Mouse (Mus musculus) left cerebral cortex, postnatal 36 days (tissue): ENCODE results near the gene Mdk. TPM values are rescaled to one million over a fixed set of nuclear protein-coding genes. Genes with fewer than 3 reads are reported as not detected.
A peak's percentile ranks its signal among the peaks of the same experiment; 100 is the strongest.

Source experiments
- DNase-seq, 2 experiments: peaks; one replicate each; pipeline ENCODE4 v3.0.0; 2021 to 2022; ENCODE audit warnings: low spot score in 2 of 2, mixed read lengths in 1 of 2
- intact Hi-C: fragments of 180-260 bp; cut with DNase I; formaldehyde crosslinking; loops from one replicate; pipeline ENCODE4 v1.15.1; 2025
- total RNA-seq, 2 experiments: library from RNA; stranded (reverse); gene quantifications; 2 replicates each; pipeline ENCODE4 v1.2.3; 2021

The Mdk gene
- total RNA-seq = 10 to 100 TPM; 15.6 to 23.5 TPM

DNA sequence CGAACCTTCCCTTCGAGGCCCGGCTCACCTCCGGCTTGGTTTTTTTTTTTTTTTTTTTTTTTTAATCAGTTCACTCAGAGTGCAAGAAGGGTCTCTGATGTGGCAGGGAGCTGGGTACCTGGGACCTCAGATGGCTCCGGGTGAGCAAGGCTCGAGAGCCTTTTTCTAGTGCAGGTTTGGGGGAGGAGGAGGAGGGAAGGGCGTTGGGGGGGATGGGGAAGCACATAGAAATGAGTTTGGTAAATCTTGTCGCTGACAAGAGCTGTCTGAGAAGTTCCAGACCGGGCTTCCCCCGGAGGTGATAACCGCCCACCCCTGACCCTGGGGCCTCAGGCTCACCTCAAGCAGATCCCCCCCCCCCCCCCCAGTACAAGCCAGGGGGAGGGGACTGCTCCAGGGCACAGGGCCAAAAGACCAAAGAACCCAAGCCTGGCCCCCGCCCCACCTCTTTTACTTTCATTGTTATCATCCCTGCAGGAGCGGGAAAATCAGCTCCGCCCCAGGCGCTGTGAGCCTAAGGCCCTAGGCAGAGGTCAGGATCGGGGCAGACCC lies at the start of gene Mdk:
Gene Mdk (minus strand): TSS at position 138 of the 552 bp plus-strand sequence.
- DNase-seq = no peak
- intact Hi-C loops = no loop called here

- no peak for DNase-seq
- intact Hi-C loops = loop anchor here (10.0 kb wide), 1 partner anchor 454 kb away; the partner anchor contains the start of gene Cry2
Observed at GRCm38 (mm10) chr2:91980830-91981229, 48.7 kb upstream of the Mdk start.

- no peak for DNase-seq
- intact Hi-C loops = loop anchor here (10.0 kb wide), 1 partner anchor 455 kb away; the partner anchor contains the start of gene Cry2
Observed at GRCm38 (mm10) chr2:91980245-91980644, 48.1 kb upstream of the Mdk start.

DNA sequence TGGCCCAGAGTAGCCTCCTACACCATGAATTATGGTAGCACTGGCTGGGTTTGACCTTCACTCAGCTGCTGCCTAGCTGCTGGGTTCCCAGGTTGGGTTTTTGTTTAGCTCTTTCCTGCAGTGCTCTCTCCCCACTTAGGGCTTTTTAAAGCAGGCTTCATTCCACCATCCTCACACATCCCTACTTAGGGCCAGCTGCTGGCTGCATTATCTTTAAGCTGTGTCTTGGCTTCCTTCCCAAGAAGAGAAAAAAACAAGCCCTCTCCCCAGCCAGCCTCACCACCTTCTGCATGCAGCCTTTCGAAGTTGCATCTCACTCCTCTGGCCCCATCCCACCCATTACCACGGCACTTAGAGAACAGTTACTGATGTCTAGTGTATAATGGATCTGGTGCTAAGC lies 46.5 kb upstream of the Mdk start:
- intact Hi-C loops = loop anchor here (5.0 kb wide), 1 partner anchor 36 kb away; no protein-coding TSS in a partner anchor
- no peak for DNase-seq

DNA sequence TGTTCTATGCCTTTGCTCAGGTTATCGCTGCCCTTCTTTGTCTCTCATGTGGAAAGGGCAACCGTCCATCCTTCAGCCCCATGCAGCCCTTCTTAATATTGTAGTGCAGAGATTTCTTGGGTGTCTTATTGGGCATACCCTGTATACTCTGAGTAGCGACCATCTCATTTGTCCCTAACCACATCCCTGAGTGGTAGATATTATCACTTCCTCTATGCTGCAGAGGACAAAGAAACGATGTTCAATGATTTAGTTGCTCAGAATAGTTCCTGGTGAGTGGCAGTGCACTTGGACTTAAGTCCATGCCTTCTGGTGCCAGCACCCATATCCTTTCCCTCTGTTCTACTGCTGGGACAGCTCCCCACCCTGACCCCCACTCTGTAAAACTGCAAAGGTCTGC lies 45.9 kb upstream of the Mdk start:
- no peak for DNase-seq
- intact Hi-C loops = loop anchor here (5.0 kb wide), 1 partner anchor 36 kb away; no protein-coding TSS in a partner anchor

DNA sequence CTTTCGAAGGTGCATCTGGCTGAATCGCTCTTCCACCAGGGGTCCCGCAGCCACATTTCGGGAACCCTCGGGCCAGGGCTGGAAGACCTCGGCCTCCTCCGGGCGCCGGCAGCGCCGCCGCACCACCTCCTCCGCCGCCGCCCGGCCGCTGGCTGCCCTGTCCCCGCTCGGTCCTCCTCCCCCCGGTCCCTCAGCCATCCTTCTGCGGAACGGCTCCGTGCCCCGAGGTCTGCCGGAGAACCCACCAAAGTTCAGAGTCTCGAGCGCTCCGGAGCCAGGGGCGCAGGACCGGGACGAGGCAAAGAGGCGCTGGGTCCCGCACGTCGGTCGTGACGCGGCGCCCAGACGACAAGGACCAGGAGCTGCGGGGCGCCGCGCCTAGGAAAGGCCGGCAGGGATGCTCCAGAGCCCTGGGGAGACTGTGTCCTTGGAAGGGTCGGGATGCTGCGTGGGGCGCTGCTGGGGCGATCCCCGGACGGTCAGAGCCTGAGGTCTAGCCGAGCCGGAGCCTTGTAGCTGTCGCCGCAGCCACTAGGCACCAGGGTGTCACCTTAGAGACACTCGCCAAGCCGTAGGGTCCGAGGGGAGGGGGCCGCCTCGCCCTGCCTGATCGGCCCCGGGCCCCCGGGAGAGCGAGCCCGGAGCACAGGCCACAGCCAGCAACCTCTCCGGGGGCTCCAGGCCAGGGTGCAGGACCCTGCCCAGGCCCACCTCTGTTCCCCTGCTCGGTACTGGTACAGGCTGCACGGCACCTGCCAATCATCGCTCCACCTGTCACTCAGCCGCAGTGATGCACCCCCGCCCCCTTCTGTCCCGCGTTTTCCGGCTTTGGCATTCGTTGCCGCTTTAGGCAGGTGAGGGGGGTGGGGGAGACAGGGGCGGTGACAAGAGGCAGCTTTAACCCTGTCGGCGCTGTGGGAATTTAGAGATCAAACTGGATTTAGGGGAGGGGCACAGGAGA lies 43.8 kb upstream of the Mdk start, which contains the start of gene Dgkz:
Gene Dgkz (minus strand): TSS at position 284 of the 961 bp plus-strand sequence.
- intact Hi-C loops = loop anchor here (5.0 kb wide), 1 partner anchor 34 kb away; no protein-coding TSS in a partner anchor
- peak in 1 of 2 experiments; percentile 52 for DNase-seq

- DNase-seq = no peak
- intact Hi-C loops = no loop called here
Observed at GRCm38 (mm10) chr2:91973416-91974135, 41.5 kb upstream of the Mdk start.

DNA sequence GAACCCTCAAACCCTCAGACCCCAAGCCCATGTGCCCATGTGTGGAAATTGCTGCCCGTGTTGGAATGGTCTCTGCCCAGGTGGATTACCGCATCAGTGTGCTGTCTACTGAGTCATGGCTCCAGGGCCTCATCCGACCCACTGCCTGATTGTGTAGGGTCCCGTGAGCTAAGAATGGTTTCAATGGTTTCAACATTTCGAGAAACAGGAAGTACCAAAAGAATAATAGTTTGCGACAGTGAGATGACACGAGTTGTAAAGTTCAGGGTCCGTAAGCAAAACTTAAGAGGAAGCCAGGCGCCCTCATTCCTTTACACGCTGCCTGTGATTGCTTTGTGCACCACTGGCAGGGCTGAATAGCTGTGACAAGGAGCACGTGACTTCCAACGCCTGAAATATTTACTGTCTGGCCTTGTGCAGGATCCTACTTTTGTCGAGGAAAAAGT lies 40.0 kb upstream of the Mdk start:
- intact Hi-C loops = no loop called here

GRCm38 (mm10) chr2:91971231-91972097 lies 39.4 kb upstream of the Mdk start:
- peak; percentile 71 to 78 for DNase-seq
- intact Hi-C loops = no loop called here

More for the DNA sequence above, 40.0 kb upstream of the Mdk start:
- no peak for DNase-seq

- intact Hi-C loops = no loop called here
- DNase-seq = no peak
Observed at GRCm38 (mm10) chr2:91967962-91968361, 35.9 kb upstream of the Mdk start.

- intact Hi-C loops = no loop called here
- DNase-seq = no peak
Observed at GRCm38 (mm10) chr2:91966367-91966766, 34.3 kb upstream of the Mdk start.

DNA sequence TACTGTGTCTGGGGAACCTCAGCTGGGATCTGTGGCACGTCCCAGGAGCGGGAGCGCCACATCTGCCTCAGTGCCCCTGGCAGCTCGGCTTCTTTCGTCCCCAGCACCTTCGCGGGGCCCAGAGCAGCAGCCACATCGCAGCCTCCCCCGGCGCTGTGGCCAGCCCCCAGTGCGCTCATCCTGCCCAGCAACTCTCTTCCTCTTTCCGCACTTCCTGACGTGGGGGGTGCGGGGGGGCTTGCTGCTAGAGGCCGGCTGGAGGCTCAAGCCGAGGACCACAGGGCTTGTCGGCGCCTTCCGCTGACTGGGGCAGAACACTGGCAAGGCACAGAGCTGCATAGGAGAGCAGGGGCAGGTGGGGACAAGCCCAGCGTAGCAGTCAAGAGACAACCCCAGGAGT lies 33.3 kb upstream of the Mdk start:
- DNase-seq = no peak
- intact Hi-C loops = no loop called here

DNA sequence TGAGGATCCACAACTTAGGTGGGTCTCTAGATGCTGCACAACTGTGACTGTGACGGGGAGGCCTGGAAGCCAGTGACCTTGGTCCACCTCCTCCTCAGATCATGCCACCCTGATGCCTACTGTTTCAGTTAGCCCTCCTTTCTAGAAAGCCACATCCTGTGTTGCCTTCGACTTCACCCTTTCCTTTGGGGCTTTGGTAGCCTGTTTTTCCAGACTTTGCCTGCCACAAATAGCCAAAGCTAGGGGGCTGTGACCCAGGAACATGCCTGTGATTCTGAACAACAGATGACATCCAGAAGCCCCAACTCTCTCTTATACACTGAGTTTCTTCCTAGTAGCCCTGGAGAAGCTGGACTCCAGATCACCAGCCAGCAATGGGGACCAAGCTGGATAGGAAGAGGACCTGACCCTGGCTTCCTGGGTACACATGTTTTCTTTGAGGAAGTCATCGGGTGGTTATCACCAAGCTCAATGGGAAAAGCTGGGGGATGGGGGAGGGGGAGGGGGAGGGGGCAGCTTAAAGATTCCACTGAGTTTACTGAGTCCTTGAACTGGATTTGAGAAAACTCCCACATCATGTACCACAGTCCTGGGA lies 32.6 kb upstream of the Mdk start:
- intact Hi-C loops = loop anchor here (5.0 kb wide), 1 partner anchor 37 kb away; the partner anchor contains the start of gene Chrm4
- DNase-seq = no peak

- peak; percentile 95 for DNase-seq
- intact Hi-C loops = loop anchor here (2.0 to 5.0 kb wide), 2 partner anchors 19 to 36 kb away; partner anchors contain the start of genes Chrm4 and Gm9821
Observed at GRCm38 (mm10) chr2:91963443-91963932, 31.4 kb upstream of the Mdk start.

DNA sequence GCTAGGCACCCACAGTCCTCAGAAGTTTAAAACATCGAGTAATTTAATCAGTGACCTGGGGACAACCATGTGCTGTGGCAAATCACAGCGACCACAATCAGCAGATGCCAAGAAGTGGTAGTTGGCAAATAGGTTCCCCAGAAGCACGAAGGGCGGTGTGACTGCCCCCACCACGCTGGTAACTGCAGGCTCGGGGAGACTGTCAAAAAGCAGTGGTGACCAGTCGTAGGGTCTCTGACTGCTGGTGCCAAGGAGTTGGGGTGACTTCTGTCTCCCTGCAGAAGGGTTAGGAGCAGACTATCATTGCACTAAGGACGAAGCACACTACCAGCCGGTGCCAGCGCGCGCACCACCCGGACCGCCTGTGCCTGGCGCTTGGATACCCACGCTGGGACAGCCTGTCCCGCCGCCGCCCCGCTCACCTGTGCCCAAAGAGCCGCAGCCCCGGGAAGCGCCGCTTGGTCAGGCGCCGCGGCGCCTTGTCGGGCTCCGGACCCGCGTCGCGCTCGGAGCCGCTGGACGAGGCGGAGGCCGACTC lies 30.8 kb upstream of the Mdk start:
- intact Hi-C loops = loop anchor here (2.0 to 5.0 kb wide), 2 partner anchors 18 to 36 kb away; partner anchors contain the start of genes Chrm4 and Gm9821

GRCm38 (mm10) chr2:91961901-91962761 lies 30.0 kb upstream of the Mdk start:
- no peak for DNase-seq

More for the DNA sequence above, 30.8 kb upstream of the Mdk start:
- DNase-seq = peak; percentile 41 to 46

GRCm38 (mm10) chr2:91960459-91960858 lies 28.4 kb upstream of the Mdk start:
- no peak for DNase-seq
- intact Hi-C loops = loop anchor here (5.0 kb wide), 1 partner anchor 33 kb away; the partner anchor contains the start of gene Chrm4

More at GRCm38 (mm10) chr2:91961901-91962761, 30.0 kb upstream of the Mdk start:
- intact Hi-C loops = loop anchor here (2.0 to 5.0 kb wide), 2 partner anchors 17 to 35 kb away; partner anchors contain the start of genes Chrm4 and Gm9821
